Mouse (Mus musculus) megakaryocyte-erythroid progenitor cell, adult 5-6 weeks (primary cell): ENCODE data around the gene Txk. TPM values are rescaled to one million over a fixed set of nuclear protein-coding genes. Genes with fewer than 3 reads are reported as not detected.

Experiments
- ATAC-seq: replicated peaks from 2 replicates; pipeline ENCODE4 v1.8.0; 2016; ENCODE audit warnings: mild to moderate bottlenecking, inconsistent platforms; ENCODE audit not compliant: severe bottlenecking, poor library complexity, low FRiP score, low TSS enrichment
- total RNA-seq, 2 experiments: library from RNA; stranded (forward) in 1 of 2; stranded (reverse) in 1 of 2; fragments of 200-1000, 215-1000 nt in 1 of 2; fragments of >200 nt in 1 of 2; fragmentation: Nextera tagmentation in 1 of 2; gene quantifications; 2 replicates each; pipeline ENCODE4 v1.2.3; 2014 to 2017

The Txk gene
- total RNA-seq, 2 experiments from 2014 or later: 0.96 to 1.2 TPM

DNA sequence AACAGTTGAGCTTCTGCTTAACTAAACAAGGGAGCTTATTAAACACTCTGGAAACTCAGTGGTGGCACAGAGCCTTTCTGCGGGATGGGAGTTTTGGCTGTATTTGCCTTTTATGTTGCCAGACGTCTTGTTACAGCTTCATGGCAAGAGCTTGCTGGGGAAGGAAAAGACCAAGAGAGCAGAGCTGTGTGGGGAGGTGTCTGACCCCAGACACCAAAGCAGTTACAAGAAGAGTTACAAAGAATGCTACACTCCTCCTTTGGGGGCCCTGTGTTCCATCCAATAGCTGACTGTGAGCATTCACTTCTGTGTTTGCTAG, 53.1 kb downstream of the Txk start:
- no peak for ATAC-seq

- ATAC-seq: no peak
Observed at GRCm38 (mm10) chr5:72698818-72699499, 53.6 kb downstream of the Txk start.

- no peak for ATAC-seq
Observed at GRCm38 (mm10) chr5:72698343-72698742, 54.2 kb downstream of the Txk start.

DNA sequence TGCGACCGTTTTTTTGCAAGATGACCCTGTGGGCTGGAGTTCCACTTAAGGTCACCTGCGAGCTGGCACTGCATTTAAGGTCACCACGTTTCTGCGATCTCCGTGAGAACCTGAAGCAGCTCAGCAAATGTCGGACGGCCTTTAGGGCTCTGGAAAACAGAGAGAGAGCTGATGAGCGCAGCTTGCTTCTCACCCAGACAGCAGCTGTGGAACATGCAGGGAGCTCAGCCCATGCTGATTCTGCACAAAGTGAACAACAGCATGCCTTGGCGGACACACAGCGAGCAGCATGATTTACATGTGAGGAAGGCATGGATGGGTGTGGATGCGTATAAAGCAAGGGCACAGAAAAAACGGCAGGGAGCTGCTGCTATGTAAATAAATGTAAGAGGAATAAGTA, 56.1 kb downstream of the Txk start:
- ATAC-seq: no peak

DNA sequence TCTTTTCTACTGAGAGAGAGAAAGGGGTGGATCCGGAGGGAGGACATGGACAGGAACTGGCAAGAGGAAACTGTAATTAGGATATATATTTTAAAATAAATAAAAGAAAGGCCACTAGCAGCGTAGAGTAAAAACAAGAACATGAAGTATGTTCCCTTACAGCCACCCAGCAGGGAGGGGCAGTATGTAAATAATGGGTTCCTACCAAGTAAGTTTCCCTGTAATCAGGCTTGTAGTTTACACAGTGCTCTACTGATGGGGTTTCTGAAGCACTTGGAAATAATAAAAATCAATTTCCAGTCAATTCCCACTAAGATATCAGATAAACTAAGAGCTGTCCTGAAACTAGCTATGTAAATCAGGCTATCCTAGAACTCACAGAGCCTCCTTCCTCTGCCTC, 57.9 kb downstream of the Txk start:
- no peak for ATAC-seq

DNA sequence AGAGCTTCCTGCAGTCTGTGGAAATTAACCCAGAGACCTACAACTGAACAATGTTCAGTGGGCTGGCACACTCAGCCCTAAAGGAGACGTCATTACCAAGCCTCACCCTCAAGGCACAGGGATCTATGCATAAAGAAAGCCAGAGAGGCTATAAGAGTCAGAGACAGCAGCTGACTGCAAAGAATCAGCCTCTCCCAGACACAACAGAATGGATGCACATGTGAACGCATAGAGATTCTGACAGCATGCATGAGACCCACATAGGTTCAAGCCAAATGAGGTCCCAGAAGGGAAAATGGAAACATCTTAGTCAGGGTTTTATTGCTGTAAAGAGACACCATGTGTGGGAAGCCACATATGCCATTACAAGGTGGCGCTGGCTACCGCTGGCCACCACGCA, 62.1 kb downstream of the Txk start:
- ATAC-seq: no peak

DNA sequence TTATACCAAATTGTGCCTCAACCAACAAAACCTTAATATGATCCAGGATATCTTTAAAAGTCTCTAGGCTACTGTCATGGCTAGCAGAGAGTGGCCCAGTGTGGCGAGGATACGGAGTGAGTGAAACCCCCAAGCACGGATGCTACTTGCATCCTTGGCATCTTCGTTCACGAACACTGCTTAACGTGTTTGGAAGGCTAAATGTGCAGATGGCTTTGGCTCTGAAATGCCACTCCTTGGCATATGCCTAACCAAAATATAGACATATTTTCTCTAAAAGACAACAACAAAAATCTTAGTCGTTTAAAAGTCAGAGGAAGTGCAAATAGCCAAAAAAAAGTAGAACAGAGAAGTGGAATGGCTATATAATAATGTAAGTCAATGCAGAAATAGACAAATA, 63.0 kb downstream of the Txk start:
- ATAC-seq: no peak

DNA sequence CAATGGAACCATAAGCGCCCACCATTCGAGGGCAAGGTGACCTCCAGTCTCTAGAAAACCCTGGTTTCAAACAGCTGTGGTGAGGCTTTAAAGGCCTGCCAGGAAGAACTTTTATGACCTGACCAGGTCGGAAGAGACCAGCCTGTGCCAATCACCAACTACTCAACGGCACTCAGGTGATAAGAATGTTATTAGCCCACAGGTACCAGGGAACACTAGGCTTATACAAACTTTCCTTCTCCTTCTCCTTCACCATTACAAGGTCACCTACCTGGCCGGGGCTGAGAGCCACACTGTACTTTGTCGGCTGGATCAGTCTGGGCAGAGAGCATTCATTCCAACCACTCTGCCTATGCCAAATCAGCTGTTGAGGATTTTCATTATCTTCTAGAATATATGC, 71.1 kb downstream of the Txk start:
- no peak for ATAC-seq

GRCm38 (mm10) chr5:72674994-72675542, 77.5 kb downstream of the Txk start:
- ATAC-seq: no peak

DNA sequence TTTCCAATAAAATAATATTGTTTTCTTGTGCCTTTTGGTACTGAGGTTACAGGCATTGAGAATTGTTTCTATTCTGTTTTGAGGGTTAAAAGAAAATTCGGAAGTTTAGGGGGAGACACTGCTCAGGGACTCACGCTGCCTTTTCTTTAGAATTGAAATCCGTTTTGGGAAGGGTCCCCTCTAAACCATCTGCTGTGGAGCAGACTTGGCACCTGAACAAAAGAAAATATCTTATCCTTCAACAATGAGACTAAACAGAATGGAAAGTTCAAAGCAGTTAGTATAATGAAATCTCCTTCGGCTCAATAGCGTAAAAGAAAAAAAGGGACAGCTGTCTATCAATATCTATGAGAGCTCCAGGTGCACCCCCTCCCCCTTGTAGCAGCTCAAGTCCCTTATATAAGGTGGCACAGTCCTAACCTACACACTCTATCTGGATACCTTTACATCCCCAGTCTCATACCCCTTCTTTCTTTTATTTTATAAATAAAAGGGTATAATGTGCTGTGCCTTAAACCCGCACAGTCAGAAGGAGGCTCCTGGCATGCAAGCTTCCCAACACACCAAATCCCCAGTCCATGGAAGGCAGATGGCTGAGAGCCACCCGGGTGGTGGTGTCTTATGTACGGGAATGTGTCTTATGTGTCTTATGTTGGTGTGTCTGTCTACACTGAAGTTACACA, 81.4 kb downstream of the Txk start:
- no peak for ATAC-seq

GRCm38 (mm10) chr5:72668351-72668750, 84.2 kb downstream of the Txk start:
- ATAC-seq: no peak

GRCm38 (mm10) chr5:72666428-72666827, 86.1 kb downstream of the Txk start:
- no peak for ATAC-seq

- 0 out of 2 replicates have a peak, but pooled peaks have one; percentile 56 for ATAC-seq
Observed at GRCm38 (mm10) chr5:72665281-72665680, 87.3 kb downstream of the Txk start.

DNA sequence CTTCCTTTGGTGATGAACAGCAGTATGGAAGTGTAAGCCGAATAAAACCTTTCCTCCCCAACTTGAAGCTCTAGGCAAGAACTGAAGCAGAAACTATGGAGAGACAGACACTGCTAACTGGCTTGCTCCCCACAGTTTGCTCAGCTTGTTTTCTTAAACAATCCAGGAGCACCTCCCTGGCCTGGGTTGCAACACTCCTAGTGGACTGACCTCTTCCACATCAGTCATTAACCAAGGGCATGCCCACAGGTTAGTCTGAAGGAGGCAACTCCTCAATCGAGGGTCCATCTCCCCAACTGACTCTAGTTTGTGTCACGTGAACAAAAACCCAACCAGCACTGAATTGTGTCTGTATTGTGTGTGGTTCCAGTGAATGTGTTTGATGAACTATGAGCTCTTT, 87.7 kb downstream of the Txk start:
- ATAC-seq: no peak

- ATAC-seq: no peak
Observed at GRCm38 (mm10) chr5:72664126-72664525, 88.5 kb downstream of the Txk start.

DNA sequence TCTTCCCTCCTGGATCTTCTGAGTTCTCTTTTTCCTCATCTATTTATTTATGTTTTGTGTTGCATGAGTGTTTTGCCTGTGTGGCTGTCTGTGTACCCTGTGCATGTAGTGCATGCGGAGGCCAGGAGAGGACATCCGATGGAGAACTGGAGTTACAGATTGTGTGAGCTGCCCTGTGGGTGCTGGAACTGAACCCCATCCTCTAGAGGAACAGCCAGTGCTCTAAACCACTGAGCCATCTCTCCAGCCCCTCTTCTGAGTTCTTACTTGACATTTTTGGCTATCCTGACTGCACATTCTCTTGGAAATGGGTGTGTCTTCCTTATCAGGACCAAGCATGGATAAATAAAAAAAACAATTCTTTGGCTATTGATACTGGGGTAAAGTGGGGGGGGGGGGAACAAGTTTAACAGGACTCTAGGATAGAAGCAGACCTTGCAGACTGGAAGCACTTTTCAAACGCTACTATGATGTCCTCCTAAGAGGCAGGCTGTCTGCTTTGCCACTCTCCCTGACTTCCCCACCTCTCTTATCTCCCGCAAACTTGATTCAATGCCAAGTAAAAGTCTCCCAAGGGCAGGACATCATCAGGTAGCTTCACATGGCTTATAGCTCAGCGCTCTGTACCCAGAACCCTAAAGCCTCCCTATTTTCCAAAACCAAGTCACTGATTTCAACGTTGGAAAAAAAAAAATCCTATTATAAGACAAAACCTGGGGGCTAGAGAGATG, 91.4 kb downstream of the Txk start:
- ATAC-seq: peak; percentile 79

GRCm38 (mm10) chr5:72658375-72658774, 94.2 kb downstream of the Txk start:
- ATAC-seq: no peak

DNA sequence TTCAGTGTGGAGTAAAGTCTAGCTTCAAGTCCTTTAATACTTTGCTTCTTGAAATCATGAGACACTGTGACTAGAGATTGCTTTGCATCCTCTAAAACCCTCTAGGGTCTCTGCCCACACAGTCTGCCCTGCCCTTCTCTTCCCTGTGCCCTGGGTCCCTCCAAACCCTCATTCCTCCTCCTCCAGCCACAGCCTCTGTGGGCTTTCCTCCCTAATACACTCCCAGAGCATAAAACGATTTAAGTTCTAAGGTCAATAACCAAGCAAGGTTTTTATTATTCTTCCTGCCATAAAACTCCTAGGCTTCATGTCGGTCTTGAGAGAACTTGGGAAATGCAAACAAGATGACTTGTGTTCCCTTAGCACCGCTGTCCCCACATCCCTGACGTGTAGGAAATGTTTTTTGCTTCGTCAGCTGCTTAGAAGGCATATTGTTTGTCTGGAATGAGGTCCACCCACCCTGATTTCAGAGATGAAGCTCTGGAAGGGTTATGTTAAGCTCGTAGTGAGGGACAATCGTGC, 96.2 kb downstream of the Txk start:
- no peak for ATAC-seq

- no peak for ATAC-seq
Observed at GRCm38 (mm10) chr5:72653068-72653674, 99.4 kb downstream of the Txk start.
